Comparison of ENCODE assay signal across 15 mouse cellular contexts in genomic region chr5:77090521-77091096, GRCm38 (mm10). TPM values are rescaled to one million over a fixed set of nuclear protein-coding genes. Genes with fewer than 3 reads are reported as not detected.
DNase-seq lines count a peak whose midpoint lies in the region; ATAC-seq and TF ChIP-seq lines count a peak whose summit lies in the region.
"Had no signal": no experiment of that assay in that cellular context is flagged by ENCODE, and none has a peak within 500 bp of the region (broad histone marks: within the 10 kb centered on the region; RNA-seq: fewer than 3 reads in every experiment).

No protein-coding gene starts in this region.

- ATAC-seq in forebrain, postnatal 0 days, result peak; percentile 25; the same call in 1 of the 2 replicates

- intact Hi-C loops in gastrocnemius, adult 2 months (cut with DNase I), result no loop called here
- intact Hi-C loops in gastrocnemius, postnatal 14 days (cut with DNase I; ENCODE audit: low total_unique reads), result no loop called here

- no peaks in the 10 kb centered on the region for H3K27me3 ChIP-seq in forebrain, postnatal 0 days (ENCODE audit: insufficient read depth, low read length)

- no peak for TF ChIP-seq CTCF in gastrocnemius, adult 2 months (IDR thresholded peaks at IDR 0.05)
- no peak for TF ChIP-seq CTCF in layer of hippocampus, adult 2 months (conservative IDR thresholded peaks at IDR 0.05)
- no peak for TF ChIP-seq CTCF in forebrain, postnatal 0 days (IDR thresholded peaks at IDR 0.05; ENCODE audit: low read depth)

- H3K4me1 ChIP-seq in forebrain, postnatal 0 days (ENCODE audit: insufficient read depth), result no peaks in the 10 kb centered on the region

- H3K36me3 ChIP-seq in forebrain, postnatal 0 days (ENCODE audit: insufficient read depth), result no peaks in the 10 kb centered on the region
- H3K36me3 ChIP-seq: kidney, embryonic 15.5 days; liver, embryonic 15.5 days had no signal

- WGBS in forebrain, postnatal 0 days, result 12% methylated on average over 5 of the region's 5 CpGs

- DNase-seq in gastrocnemius, adult 2 months, result no peak
- no peak for DNase-seq in gastrocnemius, postnatal 14 days
- no peak for DNase-seq in layer of hippocampus, adult 2 months (ENCODE audit: low spot score in 2 of 2)
- DNase-seq in layer of hippocampus, postnatal 25 days (ENCODE audit: extremely low spot score in 1 of 2, low spot score in 1 of 2), result no peak
- peak; percentile 91 for DNase-seq in Muller cell, postnatal 12 days (ENCODE audit: inconsistent ontology term)
- DNase-seq in forebrain, postnatal 0 days, result peak; percentile 47
- DNase-seq in left cerebral cortex, adult 8-10 months (ENCODE audit: low spot score in 2 of 2), result no peak
- no peak for DNase-seq in cerebellum, adult 8-10 months
- DNase-seq: adrenal gland, postnatal 36 days; cerebellum, adult 11-12 months; gastrocnemius, postnatal 10 days; thymus, adult 18-20 months had no signal

- no peak overlapping the region for H3K4me2 ChIP-seq in forebrain, postnatal 0 days (ENCODE audit: low read depth)
- H3K4me2 ChIP-seq: kidney, embryonic 15.5 days; liver, embryonic 15.5 days had no signal

- no peak overlapping the region for H3K4me3 ChIP-seq in gastrocnemius, adult 2 months
- no peak overlapping the region for H3K4me3 ChIP-seq in layer of hippocampus, adult 2 months
- H3K4me3 ChIP-seq in forebrain, postnatal 0 days (ENCODE audit: low read depth, low read length), result no peak overlapping the region
- H3K4me3 ChIP-seq: erythroblast, embryonic 14.5 days; kidney, embryonic 15.5 days; liver, embryonic 15.5 days had no signal

- peak overlapping the region; percentile 12; the same call in 1 of the 2 replicates for H3K27ac ChIP-seq in gastrocnemius, adult 2 months
- H3K27ac ChIP-seq in layer of hippocampus, adult 2 months, result peak overlapping the region; percentile 54; the same call in 1 of the 2 replicates
- 0 out of 2 replicates have a peak overlapping the region, but pooled peaks have one; percentile 5 for H3K27ac ChIP-seq in forebrain, postnatal 0 days (ENCODE audit: low read depth, low read length)
- H3K27ac ChIP-seq: kidney, embryonic 15.5 days; liver, embryonic 15.5 days had no signal

- no peak overlapping the region for H3K9ac ChIP-seq in forebrain, postnatal 0 days
- H3K9ac ChIP-seq: kidney, embryonic 15.5 days; liver, embryonic 15.5 days had no signal

- H3K9me3 ChIP-seq in forebrain, postnatal 0 days (ENCODE audit: low read length), result no peaks in the 10 kb centered on the region
- H3K9me3 ChIP-seq: kidney, embryonic 15.5 days; liver, embryonic 15.5 days had no signal

RNA-seq across cellular contexts. Expression of gene Hopx, which starts 24.3 kb away (rescaled TPM):
- 1 to 10 TPM; 2.2 to 5.4 TPM for total RNA-seq in gastrocnemius, adult 2 months (2021)
- 1 to 10 TPM; 9.7 to 9.8 TPM for total RNA-seq in gastrocnemius, postnatal 14 days (2021)
- 10 to 100 TPM; 81.8 to 81.9 TPM for total RNA-seq in layer of hippocampus, adult 2 months (2021)
- 10 to 100 TPM; 86.3 to 89.3 TPM for total RNA-seq in layer of hippocampus, postnatal 25 days (2021)
- total RNA-seq in forebrain, postnatal 0 days (2014; rRNA removed), result 26.1 and 28.1 TPM in 2 replicates
- 2.7 and 2.8 TPM in 2 replicates for polyA plus RNA-seq in forebrain, postnatal 0 days (2015; fragmentation: Nextera tagmentation; extraction: Ambion mirVana)
- total RNA-seq in left cerebral cortex, adult 8-10 months (2022), result 10 to 100 TPM; 25.4 to 28.4 (median 26.1) TPM

Comparison
In these comparisons a context has a peak if more than half of its experiments do, and no peak if none do; other contexts are left out.
1. DNase-seq: peak in Muller cell, postnatal 12 days (single experiment) and forebrain, postnatal 0 days (single experiment); none in gastrocnemius, adult 2 months (single experiment), gastrocnemius, postnatal 14 days (single experiment), layer of hippocampus, adult 2 months (0 of 2), layer of hippocampus, postnatal 25 days (0 of 2), left cerebral cortex, adult 8-10 months (0 of 2) and cerebellum, adult 8-10 months (single experiment).
2. Peak in every context shown above with its lines, with median percentiles within 50 percentile points of each other: H3K27ac ChIP-seq.